Mouse (Mus musculus): ENCODE data around the gene Egfl7.

DNA sequence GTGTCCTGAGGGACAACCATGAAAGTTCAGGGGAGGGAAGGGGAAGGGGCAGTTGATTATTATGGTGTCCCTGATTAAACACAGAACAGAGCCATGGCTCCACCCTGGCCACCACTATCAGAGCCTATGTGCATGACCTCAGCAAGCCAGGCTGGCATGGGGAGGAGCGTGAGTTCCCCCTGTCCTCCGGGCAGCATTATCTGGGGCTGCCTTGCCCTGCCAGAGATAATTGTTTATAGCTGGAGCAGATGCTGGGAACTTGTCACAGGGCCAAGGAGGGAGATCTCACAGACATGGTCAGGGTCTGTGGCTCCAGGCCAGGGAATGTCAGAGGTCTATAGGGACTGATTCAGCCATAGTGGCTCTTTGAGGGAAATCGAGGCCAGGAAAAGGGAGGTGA, 29.0 kb upstream of the Egfl7 start:
- TF ChIP-seq CTCF (IDR thresholded peaks at IDR 0.05; ENCODE audit: control insufficient read depth, insufficient read depth, insufficient read length) (no peak), MAX (IDR thresholded peaks at IDR 0.05) (no peak), CEBPB (IDR thresholded peaks at IDR 0.05; ENCODE audit: low read depth) (no peak)

Measured in C2C12 (cell line).